Mouse (Mus musculus): ENCODE data around the gene Cysltr2. TPM values are rescaled to one million over a fixed set of nuclear protein-coding genes. Genes with fewer than 3 reads are reported as not detected.

Gene Cysltr2
- polyA plus RNA-seq, 1 experiment from 2014 or later, result 0.28 TPM

GRCm38 (mm10) chr14:72980106-72980505 lies 68.8 kb downstream of the Cysltr2 start:
- WGBS, result 96% methylated on average over 24 of the region's 29 CpGs
- H3K9me3 ChIP-seq (ENCODE audit: control insufficient read depth, low read length), result no peaks in the 10 kb centered on the region
- no peaks in the 10 kb centered on the region for H3K27me3 ChIP-seq (ENCODE audit: control insufficient read depth, insufficient read depth, low read length)
- DNase-seq (ENCODE audit: low spot score) (no peak), ATAC-seq (ENCODE audit: insufficient read depth, low FRiP score, low TSS enrichment) (no peak)
- H3K9ac ChIP-seq (ENCODE audit: low read length), result no peak overlapping the region
- no peaks in the 10 kb centered on the region for H3K4me1 ChIP-seq (ENCODE audit: control insufficient read depth, insufficient read depth, low read length)
- H3K27ac ChIP-seq (ENCODE audit: low read depth, low read length), result no peak overlapping the region
- H3K36me3 ChIP-seq (ENCODE audit: control insufficient read depth, insufficient read depth, low read length), result no peaks in the 10 kb centered on the region
- H3K4me3 ChIP-seq (ENCODE audit: low read depth, low read length), result no peak overlapping the region
- H3K4me2 ChIP-seq (ENCODE audit: low read depth), result no peak overlapping the region

- Histone ChIP-seq H3K9ac (ENCODE audit: low read length) (no peak overlapping the region), H3K27me3 (ENCODE audit: control insufficient read depth, insufficient read depth, low read length) (no peaks in the 10 kb centered on the region), H3K4me1 (ENCODE audit: control insufficient read depth, insufficient read depth, low read length) (no peaks in the 10 kb centered on the region), H3K4me2 (ENCODE audit: low read depth) (no peak overlapping the region), H3K36me3 (ENCODE audit: control insufficient read depth, insufficient read depth, low read length) (no peaks in the 10 kb centered on the region), H3K27ac (ENCODE audit: low read depth, low read length) (no peak overlapping the region), H3K9me3 (ENCODE audit: control insufficient read depth, low read length) (no peaks in the 10 kb centered on the region), H3K4me3 (ENCODE audit: low read depth, low read length) (no peak overlapping the region)
- DNase-seq (ENCODE audit: low spot score), result no peak
- 74% methylated on average over 2 of the region's 2 CpGs for WGBS
- ATAC-seq (ENCODE audit: insufficient read depth, low FRiP score, low TSS enrichment), result no peak
These were observed 72.8 kb downstream of the Cysltr2 start for GRCm38 (mm10) chr14:72976111-72976510.

Other genes with a start within 250 kb of the Cysltr2 start
- gene Rcbtb2, start 73.9 kb upstream of the Cysltr2 start, polyA plus RNA-seq (2014; fragmentation: Nextera tagmentation; extraction: Ambion mirVana), result 156 and 167 TPM in 2 replicates
- 16.0 and 18.0 TPM in 2 replicates for gene Lpar6, start 188.8 kb upstream of the Cysltr2 start, polyA plus RNA-seq (2014; fragmentation: Nextera tagmentation; extraction: Ambion mirVana)

Data from neural tube, embryonic 11.5 days (tissue).